ENCODE assay signal across 25 mouse cellular contexts in the genomic region with DNA sequence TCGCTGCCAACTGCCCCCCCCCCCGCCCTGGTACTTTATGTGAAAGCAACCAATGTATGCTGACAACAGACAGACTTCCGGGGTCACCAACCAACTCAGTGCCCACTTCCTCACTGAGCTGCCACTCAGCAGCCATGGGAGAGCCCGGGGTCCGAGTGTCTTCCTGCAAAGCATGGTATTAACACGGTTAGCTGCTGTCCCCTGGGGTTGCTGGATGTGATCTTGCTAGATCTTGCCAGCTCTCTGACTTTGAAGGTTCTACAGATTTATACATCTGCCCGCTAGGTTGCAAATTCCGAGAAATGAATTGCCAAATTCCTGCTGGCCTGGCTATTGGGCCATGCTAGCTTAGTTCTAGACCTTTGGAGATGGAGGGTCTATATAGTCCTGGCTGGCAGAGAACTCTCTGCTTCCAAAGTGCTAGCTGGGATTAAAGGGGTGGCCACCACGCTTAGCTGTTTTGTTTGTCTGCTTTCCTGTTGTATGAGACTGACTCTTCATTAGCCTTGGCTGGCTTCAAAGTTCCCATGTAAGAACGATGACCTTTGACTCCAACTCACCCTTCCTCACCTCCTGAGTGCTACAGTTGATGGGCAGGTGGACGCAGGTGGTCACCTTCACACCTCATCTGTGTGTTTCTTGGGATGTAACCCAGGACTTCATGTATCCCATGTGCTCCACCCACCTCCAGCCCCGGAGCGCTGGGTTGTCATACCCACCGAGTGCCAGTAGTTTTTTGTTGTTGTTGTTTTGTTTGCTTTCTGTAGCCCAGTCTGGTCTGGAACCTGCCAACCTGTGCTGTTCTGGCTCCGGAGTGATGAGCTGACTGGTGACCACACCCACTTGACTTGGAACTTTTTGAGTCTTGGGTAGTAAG. TPM values are rescaled to one million over a fixed set of nuclear protein-coding genes. Genes with fewer than 3 reads are reported as not detected.
DNase-seq lines count a peak whose midpoint lies in the region; ATAC-seq and TF ChIP-seq lines count a peak whose summit lies in the region.
"Had no signal": no experiment of that assay in that cellular context is flagged by ENCODE, and none has a peak within 500 bp of the region (broad histone marks: within the 10 kb centered on the region; RNA-seq: fewer than 3 reads in every experiment).

No protein-coding gene starts in this region.

- H3K4me3 ChIP-seq in heart, adult 2 months, result no peak overlapping the region
- H3K4me3 ChIP-seq: embryonic facial prominence, embryonic 12.5 days; erythroblast, embryonic 14.5 days; forebrain, embryonic 13.5 days; heart, embryonic 12.5 days; left cerebral cortex, adult 2 months; midbrain, embryonic 12.5 days had no signal

- no peak for TF ChIP-seq CTCF in heart, adult 2 months (IDR thresholded peaks at IDR 0.05)

- H3K4me1 ChIP-seq in heart, adult 2 months (ENCODE audit: control insufficient read depth, insufficient read depth, low read length), result peaks cover 4% of the 10 kb centered on the region
- H3K4me1 ChIP-seq: embryonic facial prominence, embryonic 12.5 days; forebrain, embryonic 13.5 days; midbrain, embryonic 12.5 days had no signal

- TF ChIP-seq POLR2A in heart, adult 2 months (IDR thresholded peaks at IDR 0.05; ENCODE audit: insufficient read depth, low read depth, low read length), result no peak

- peak; percentile 10; the same call in 1 of the 2 replicates for ATAC-seq in granulocyte monocyte progenitor cell, adult 5-6 weeks (replicated peaks; ENCODE audit: poor library complexity, severe bottlenecking)
- ATAC-seq: CD4-positive, CD25-positive, alpha-beta regulatory T cell, adult 4 months; forebrain, embryonic 13.5 days had no signal

- no peak overlapping the region for H3K9ac ChIP-seq in heart, adult 2 months (ENCODE audit: low read depth, low read length)
- H3K9ac ChIP-seq: embryonic facial prominence, embryonic 12.5 days; forebrain, embryonic 13.5 days; heart, embryonic 12.5 days; hindbrain, embryonic 14.5 days; midbrain, embryonic 12.5 days had no signal

- no peaks in the 10 kb centered on the region for H3K79me2 ChIP-seq in heart, adult 2 months (replicated peaks; ENCODE audit: control insufficient read depth, insufficient read depth, low read length)

- TF ChIP-seq EP300 in heart, adult 2 months (IDR thresholded peaks at IDR 0.05; ENCODE audit: insufficient read depth, low read depth, low read length), result no peak

- H3K27me3 ChIP-seq in heart, adult 2 months (ENCODE audit: control insufficient read depth, insufficient read depth, low read length), result no peaks in the 10 kb centered on the region
- H3K27me3 ChIP-seq in splenic B cell, adult 2 months (ENCODE audit: control insufficient read depth, insufficient read depth, low read length, poor library complexity, severe bottlenecking), result no peaks in the 10 kb centered on the region
- H3K27me3 ChIP-seq: embryonic facial prominence, embryonic 12.5 days; forebrain, embryonic 13.5 days; midbrain, embryonic 12.5 days had no signal

- 71% methylated on average over 15 of the region's 15 CpGs for WGBS in heart, adult 2 months

- no peak for DNase-seq in heart, adult 2 months
- DNase-seq in heart, adult 18-20 months, result no peak
- peak; percentile 38 to 43 for DNase-seq in spleen, postnatal 36 days (ENCODE audit: low spot score in 2 of 2)
- DNase-seq in spleen, postnatal 4 days (ENCODE audit: low spot score in 2 of 2), result no peak
- peak; percentile 39 for DNase-seq in splenic B cell, adult 2 months (ENCODE audit: low read depth, low spot score)
- no peak for DNase-seq in T-cell, adult 2 months (ENCODE audit: low spot score)
- no peak for DNase-seq in cerebellum, postnatal 4 days (ENCODE audit: low spot score in 2 of 2)
- DNase-seq: cerebellum, adult 9-10 months; gastrocnemius, postnatal 25 days; layer of hippocampus, adult 9-11 months; left cerebral cortex, postnatal 4 days; right cerebral cortex, adult 18-20 months; thymus, postnatal 36 days had no signal

- no peaks in the 10 kb centered on the region for H3K36me3 ChIP-seq in heart, adult 2 months (ENCODE audit: control insufficient read depth, insufficient read depth, low read length)
- peaks cover 5% of the 10 kb centered on the region; the same call in 1 of the 2 replicates for H3K36me3 ChIP-seq in splenic B cell, adult 2 months (ENCODE audit: control insufficient read depth, insufficient read depth, low read length, poor library complexity, severe bottlenecking)

- intact Hi-C loops in heart, adult 2 months (cut with DNase I), result no loop called here

- peak overlapping the region; percentile 45; the same call in 1 of the 2 replicates for H3K27ac ChIP-seq in heart, adult 2 months
- H3K27ac ChIP-seq: embryonic facial prominence, embryonic 12.5 days; forebrain, embryonic 13.5 days; hindbrain, embryonic 14.5 days; left cerebral cortex, adult 2 months; midbrain, embryonic 12.5 days had no signal

RNA-seq across cellular contexts. Expression of gene C3, which starts 2.2 kb away (rescaled TPM):
- 10 to 100 TPM; 91.5 to 91.6 TPM for total RNA-seq in heart, adult 2 months (2021)
- polyA plus RNA-seq in heart, adult 2 months (2012; rRNA removed), result 119 and 160 TPM in 2 replicates
- total RNA-seq in heart, adult 18-20 months (2021), result 100 to 1,000 TPM in 1 of 2 experiments, 10 to 100 TPM in 1; 69.5 to 194 TPM
- 59.6 and 67.4 TPM in 2 replicates for total RNA-seq in granulocyte monocyte progenitor cell, adult 5-6 weeks (2014; fragmentation: Nextera tagmentation)
- 146 and 183 TPM in 2 replicates for total RNA-seq in granulocyte monocyte progenitor cell, adult 5-6 weeks (2017)

RNA-seq across cellular contexts. Expression of gene Gpr108, which starts 18.2 kb away (rescaled TPM):
- 10 to 100 TPM; 27.8 to 32.7 TPM for total RNA-seq in heart, adult 2 months (2021)
- 37.9 and 48.3 TPM in 2 replicates for polyA plus RNA-seq in heart, adult 2 months (2012; rRNA removed)
- total RNA-seq in heart, adult 18-20 months (2021), result 10 to 100 TPM; 24.4 to 30.0 TPM
- total RNA-seq in granulocyte monocyte progenitor cell, adult 5-6 weeks (2014; fragmentation: Nextera tagmentation), result 26.6 and 27.2 TPM in 2 replicates
- 18.9 and 20.9 TPM in 2 replicates for total RNA-seq in granulocyte monocyte progenitor cell, adult 5-6 weeks (2017)

RNA-seq across cellular contexts. Expression of gene Trip10, which starts 19.2 kb away (rescaled TPM):
- total RNA-seq in heart, adult 2 months (2021), result 100 to 1,000 TPM; 107 to 128 TPM
- 69.0 and 83.2 TPM in 2 replicates for polyA plus RNA-seq in heart, adult 2 months (2012; rRNA removed)
- total RNA-seq in heart, adult 18-20 months (2021), result 100 to 1,000 TPM; 106 to 109 TPM
- total RNA-seq in granulocyte monocyte progenitor cell, adult 5-6 weeks (2014; fragmentation: Nextera tagmentation), result 8.3 and 9.9 TPM in 2 replicates
- 5.6 and 8.6 TPM in 2 replicates for total RNA-seq in granulocyte monocyte progenitor cell, adult 5-6 weeks (2017)

RNA-seq across cellular contexts. Expression of gene Tnfsf14, which starts 36.1 kb away (rescaled TPM):
- under 1 TPM; 0.11 to 0.13 TPM for total RNA-seq in heart, adult 2 months (2021)
- polyA plus RNA-seq in heart, adult 2 months (2012; rRNA removed), result 0.18 TPM in 2 replicates
- total RNA-seq in heart, adult 18-20 months (2021), result under 1 TPM in 1 of 2 experiments, not detected in 1; 0.36 TPM
- total RNA-seq in granulocyte monocyte progenitor cell, adult 5-6 weeks (2014; fragmentation: Nextera tagmentation), result 6.4 and 7.6 TPM in 2 replicates
- total RNA-seq in granulocyte monocyte progenitor cell, adult 5-6 weeks (2017), result 5.2 and 5.8 TPM in 2 replicates
- total RNA-seq: gastrocnemius, postnatal 25 days; left cerebral cortex, adult 2 months; left cerebral cortex, postnatal 4 days had no signal
- polyA plus RNA-seq: cortical plate, adult 2 months; forebrain, embryonic 13.5 days; frontal cortex, adult 2 months; intestine, embryonic 14.5 days had no signal

RNA-seq across cellular contexts. Expression of gene Vav1, which starts 48.8 kb away (rescaled TPM):
- 1 to 10 TPM; 1.9 to 2.2 TPM for total RNA-seq in heart, adult 2 months (2021)
- polyA plus RNA-seq in heart, adult 2 months (2012; rRNA removed), result 1.8 and 2.0 TPM in 2 replicates
- 1 to 10 TPM; 1.6 to 3.3 TPM for total RNA-seq in heart, adult 18-20 months (2021)
- 139 and 141 TPM in 2 replicates for total RNA-seq in granulocyte monocyte progenitor cell, adult 5-6 weeks (2014; fragmentation: Nextera tagmentation)
- total RNA-seq in granulocyte monocyte progenitor cell, adult 5-6 weeks (2017), result 284 and 301 TPM in 2 replicates

Comparison
In these comparisons a context has a peak if more than half of its experiments do, and no peak if none do; other contexts are left out.
1. DNase-seq: peak in spleen, postnatal 36 days (2 of 2) and splenic B cell, adult 2 months (single experiment); none in heart, adult 2 months (0 of 2), heart, adult 18-20 months (0 of 2), spleen, postnatal 4 days (0 of 2), T-cell, adult 2 months (single experiment) and cerebellum, postnatal 4 days (0 of 2).
2. RNA of gene Trip10, which starts 19.2 kb away (total RNA-seq): 107 to 128 TPM in heart, adult 2 months and 106 to 109 TPM in heart, adult 18-20 months; 5.6 to 9.9 TPM in granulocyte monocyte progenitor cell, adult 5-6 weeks; every median in the first group is over 4 times any median in the second.